Mouse (Mus musculus) G1E (cell line): ENCODE measurements around the gene Gal.

Experiments
- CTCF ChIP-seq: IDR thresholded peaks from 2 replicates; pipeline ENCODE4 v1.5.1; 2012; ENCODE audit warnings: low read depth, low read length, inconsistent platforms, mixed read lengths
- GATA1 ChIP-seq: IDR thresholded peaks from 2 replicates; pipeline ENCODE4 v1.6.1; 2012; ENCODE audit warnings: borderline replicate concordance, low read length, inconsistent platforms, mixed read lengths
- POLR2AphosphoS5 ChIP-seq: IDR thresholded peaks from 2 replicates; pipeline ENCODE4 v1.6.1; 2012; ENCODE audit warnings: low read depth, low read length, inconsistent platforms; ENCODE audit not compliant: insufficient replicate concordance
- TAL1 ChIP-seq: conservative IDR thresholded peaks from 2 replicates; pipeline ENCODE4 v1.6.1; 2012; ENCODE audit warnings: low read depth, low read length, inconsistent platforms, mixed read lengths

DNA sequence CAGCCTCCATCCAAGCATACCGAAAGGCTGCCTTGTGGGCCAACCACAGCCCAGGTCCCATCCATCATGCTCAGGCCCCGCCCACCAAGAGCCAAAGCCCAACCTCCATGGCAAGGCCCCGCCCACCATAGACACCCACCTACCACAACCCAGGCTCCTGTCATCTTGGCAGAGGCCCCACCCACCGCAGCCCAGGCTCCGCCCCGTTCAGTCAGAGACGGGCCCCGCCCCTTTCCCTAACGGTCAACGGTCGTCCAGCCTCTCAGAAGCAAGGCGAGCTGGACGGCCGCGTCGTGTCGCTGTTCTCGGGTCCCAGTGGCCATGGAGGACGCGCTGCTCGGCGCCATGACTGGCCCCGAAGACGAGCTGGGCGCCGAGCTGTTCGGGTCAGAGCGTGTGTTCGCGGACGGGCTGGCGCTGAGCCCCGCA is 25.7 kb downstream of the Gal start, which contains the start of gene Tesmin:
- no peak for TF ChIP-seq TAL1
- no peak for TF ChIP-seq CTCF
- no peak for TF ChIP-seq POLR2AphosphoS5
- TF ChIP-seq GATA1, result no peak
